Mouse (Mus musculus) left cerebral cortex, postnatal 10 days (tissue): Measurements from ENCODE around the gene Ugt2a1. TPM values are rescaled to one million over a fixed set of nuclear protein-coding genes. Genes with fewer than 3 reads are reported as not detected.

ENCODE experiments used
- total RNA-seq, 2 experiments: library from RNA; stranded (reverse); gene quantifications; 2 replicates each; pipeline ENCODE4 v1.2.3; 2021

Ugt2a1 gene
- total RNA-seq, 2 experiments from 2014 or later: not detected

Other genes with a start within 250 kb of the Ugt2a1 start
- gene Ugt2b37, start 236.1 kb downstream of the Ugt2a1 start, total RNA-seq: not detected
- not detected for gene Ugt2a3, start 153.7 kb downstream of the Ugt2a1 start, total RNA-seq
- not detected for gene Ugt2b38, start 66.7 kb downstream of the Ugt2a1 start, total RNA-seq
- not detected for gene Ugt2a2, start 8.6 kb downstream of the Ugt2a1 start, total RNA-seq
- gene Gm43638, start 4.1 kb downstream of the Ugt2a1 start, total RNA-seq: not detected
- gene Sult1b1, start 47.3 kb upstream of the Ugt2a1 start, total RNA-seq: not detected
- not detected for gene Sult1d1, start 78.2 kb upstream of the Ugt2a1 start, total RNA-seq
- gene Sult1e1, start 100.7 kb upstream of the Ugt2a1 start, total RNA-seq: not detected
- not detected for gene Csn1s1, start 175.3 kb upstream of the Ugt2a1 start, total RNA-seq
- not detected for gene Csn2, start 208.8 kb upstream of the Ugt2a1 start, total RNA-seq